Mouse (Mus musculus): ENCODE results near the gene Hsd17b10. TPM values are rescaled to one million over a fixed set of nuclear protein-coding genes. Genes with fewer than 3 reads are reported as not detected.

Hsd17b10 gene
- 10 to 100 TPM; 43.3 to 49.6 TPM for total RNA-seq (2023)

GRCm38 (mm10) chrX:152001737-152002710 lies at the start of gene Hsd17b10:
Hsd17b10 (plus strand) TSS chrX:152001845.

GRCm38 (mm10) chrX:152016151-152017145 lies 14.8 kb downstream of the Hsd17b10 start, which contains the start of the genes Ribc1 and Smc1a:
Ribc1 (minus strand) TSS chrX:152016295.
Smc1a (plus strand) TSS chrX:152016428.

Other genes with a start within 250 kb of the Hsd17b10 start
- gene Huwe1, start 201.0 kb upstream of the Hsd17b10 start, total RNA-seq (2023), result 100 to 1,000 TPM; 345 to 358 TPM
- not detected for gene Ribc1, start 14.4 kb downstream of the Hsd17b10 start, total RNA-seq (2023)
- gene Smc1a, start 14.6 kb downstream of the Hsd17b10 start, total RNA-seq (2023), result 100 to 1,000 TPM; 123 to 148 TPM
- 1 to 10 TPM in 1 of 2 experiments, under 1 TPM in 1; 0.32 to 1.1 TPM for gene Iqsec2, start 142.4 kb downstream of the Hsd17b10 start, total RNA-seq (2023)
- 100 to 1,000 TPM in 1 of 2 experiments, 10 to 100 TPM in 1; 91.0 to 135 TPM for gene Kdm5c, start 231.2 kb downstream of the Hsd17b10 start, total RNA-seq (2023)

Measured in T-cell, adult 66 days (primary cell).